Mouse (Mus musculus): Measurements from ENCODE around the gene Fbxl13. TPM values are rescaled to one million over a fixed set of nuclear protein-coding genes. Genes with fewer than 3 reads are reported as not detected.

Fbxl13 gene
- 0.59 and 0.69 TPM in 2 replicates for polyA plus RNA-seq (2012; rRNA removed)

DNA sequence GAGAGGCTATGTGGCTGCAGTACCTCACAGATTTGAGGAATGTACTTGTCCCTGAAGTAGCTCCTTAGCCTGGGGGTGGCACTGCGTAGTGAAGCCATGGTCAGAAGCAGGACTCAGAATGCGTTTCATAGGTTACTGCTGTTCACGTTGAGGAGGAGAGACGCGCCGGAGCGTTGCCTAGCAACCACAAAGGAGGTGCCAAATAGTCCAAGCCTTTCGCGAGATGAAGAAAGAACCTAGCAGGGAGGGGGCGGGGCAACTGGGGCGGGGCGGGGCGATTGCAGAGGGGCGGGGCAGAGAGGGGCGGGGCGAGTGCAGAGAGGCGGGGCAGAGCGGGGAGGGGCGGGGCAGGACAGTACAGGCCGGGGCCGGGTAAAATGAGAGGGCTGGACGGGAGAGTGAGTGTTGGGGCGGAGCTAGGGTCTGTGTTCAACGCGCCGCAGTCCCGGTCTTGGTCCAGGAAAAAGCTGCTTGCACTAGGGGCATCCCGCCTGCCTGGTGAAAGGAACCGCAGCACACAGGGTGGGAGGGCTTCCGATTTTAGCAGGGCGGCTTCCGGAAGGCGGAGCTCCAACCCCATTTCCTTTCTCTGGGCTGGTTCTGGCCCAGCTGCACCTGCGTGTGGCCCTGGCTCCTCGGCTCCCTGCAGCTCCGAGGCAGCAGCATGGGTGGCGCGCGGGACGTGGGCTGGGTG is at the start of gene Fbxl13, which contains the start of gene Armc10:
Gene Fbxl13, minus strand, starts transcription at position 196 of the 694 bp plus-strand sequence.
Gene Armc10, plus strand, starts transcription at position 375 of the 694 bp plus-strand sequence.
- no peak for DNase-seq (ENCODE audit: low read depth)

DNA sequence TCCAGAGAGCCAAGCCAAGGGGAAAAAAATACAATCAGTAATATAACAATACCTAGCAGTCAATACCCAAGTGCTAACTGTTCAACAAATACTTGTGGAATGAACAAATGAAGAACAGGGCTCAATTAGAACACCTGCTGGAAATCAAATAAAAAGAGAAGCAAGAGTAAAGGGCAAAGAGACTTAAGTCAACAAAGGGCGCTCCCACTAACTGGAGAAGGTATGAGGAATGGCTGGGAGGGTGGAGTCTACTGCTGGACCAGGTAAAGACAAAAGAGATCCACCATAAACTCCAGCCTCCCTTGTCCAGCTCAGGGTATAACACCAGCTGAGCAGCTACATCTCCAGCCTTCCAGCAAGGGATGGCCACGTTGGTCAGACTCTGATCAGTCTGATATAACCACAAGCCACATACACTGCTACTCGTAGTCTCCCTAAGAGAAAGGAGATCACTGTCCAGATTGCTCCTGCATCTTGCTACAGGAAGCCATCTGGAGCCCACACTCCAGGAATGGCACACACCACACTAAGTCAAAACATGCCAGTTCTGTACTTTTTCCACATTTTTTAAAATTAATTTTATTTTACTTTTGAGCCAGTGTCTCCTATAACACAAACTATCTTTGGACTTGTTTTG is 49.5 kb upstream of the Fbxl13 start:
- no peak for DNase-seq (ENCODE audit: low read depth)

DNA sequence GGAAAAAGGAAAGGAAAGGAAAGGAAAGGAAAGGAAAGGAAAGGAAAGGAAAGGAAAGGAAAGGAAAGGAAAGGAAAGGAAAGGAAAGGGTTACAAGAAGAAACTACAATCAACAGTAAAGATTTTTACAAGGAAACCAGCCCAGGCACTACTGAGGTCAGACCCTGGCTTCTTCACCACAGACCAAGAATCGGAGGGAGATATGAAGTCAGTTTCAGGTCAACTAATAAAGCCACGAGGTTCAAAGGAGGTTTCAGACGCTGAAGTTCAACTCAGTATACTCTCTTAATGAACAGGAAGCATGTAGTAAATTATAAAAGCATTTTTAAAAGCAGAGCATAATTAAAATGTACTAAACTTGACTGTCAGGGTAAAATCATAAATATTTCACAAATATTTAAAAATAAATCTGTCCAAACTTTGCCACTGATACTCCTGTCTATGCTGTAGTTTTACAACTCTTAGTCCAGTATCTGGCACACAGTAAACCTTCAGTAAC is 48.0 kb upstream of the Fbxl13 start:
- DNase-seq (ENCODE audit: low read depth) = no peak

DNA sequence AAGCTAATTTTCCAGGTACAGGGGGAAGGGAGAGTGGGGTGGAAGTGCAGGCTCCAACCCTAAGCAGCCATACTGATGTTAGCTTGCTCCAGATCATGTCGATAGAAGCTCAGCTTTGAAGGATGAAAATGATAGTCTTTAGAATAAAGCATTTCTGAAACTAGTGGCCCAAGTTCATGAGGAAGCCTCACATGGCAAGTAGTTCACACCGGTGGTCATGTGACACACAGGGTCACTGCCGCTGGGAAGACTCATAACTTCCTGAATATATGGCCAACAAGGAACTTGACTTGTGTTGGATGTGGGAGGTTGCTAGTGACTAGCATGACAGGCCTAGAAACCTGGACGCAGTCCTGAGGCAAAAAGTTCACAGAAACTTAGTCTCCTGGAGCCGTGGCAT is 46.8 kb upstream of the Fbxl13 start:
- no peak for DNase-seq (ENCODE audit: low read depth)

DNA sequence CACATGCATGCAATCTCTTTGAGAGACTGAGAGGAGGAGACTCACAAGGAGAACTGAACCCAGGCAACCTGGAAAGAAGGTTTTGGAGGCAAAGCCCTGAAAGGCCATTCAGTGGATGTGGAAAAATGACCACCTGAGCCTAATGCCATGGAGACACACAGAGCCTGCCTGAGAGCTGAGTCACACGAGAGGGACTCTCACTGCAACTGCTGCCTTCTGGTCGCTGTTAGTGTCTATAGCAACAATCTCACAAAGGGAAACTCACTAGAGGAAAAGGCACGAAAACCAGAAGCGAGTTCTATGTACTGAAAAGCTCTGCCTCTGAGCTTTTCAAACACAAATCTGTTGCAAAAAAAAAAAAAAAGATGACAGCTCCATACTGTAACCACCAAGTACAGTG is 41.6 kb upstream of the Fbxl13 start:
- no peak for DNase-seq (ENCODE audit: low read depth)

GRCm38 (mm10) chr5:21685001-21685400 is 39.6 kb upstream of the Fbxl13 start:
- DNase-seq (ENCODE audit: low read depth) = no peak

DNA sequence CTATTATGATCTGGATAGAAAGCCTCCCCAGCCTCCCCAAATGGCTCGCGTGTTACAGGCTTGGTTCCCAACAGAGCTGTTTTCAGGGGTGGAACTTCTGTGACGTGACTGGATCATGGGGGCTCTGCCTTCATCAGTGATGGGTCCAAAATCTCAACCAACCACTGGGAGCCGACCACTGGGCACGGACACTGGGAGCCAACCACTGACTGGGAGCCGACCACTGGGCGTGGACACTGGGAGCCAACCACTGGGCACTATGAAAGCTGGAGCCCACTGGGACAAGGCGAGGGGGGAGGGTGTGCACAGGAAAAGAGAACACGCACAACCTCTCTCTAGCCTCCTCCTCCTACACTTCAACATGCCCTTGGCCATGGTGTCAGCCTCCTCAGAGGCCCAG is 38.4 kb upstream of the Fbxl13 start:
- no peak for DNase-seq (ENCODE audit: low read depth)

DNA sequence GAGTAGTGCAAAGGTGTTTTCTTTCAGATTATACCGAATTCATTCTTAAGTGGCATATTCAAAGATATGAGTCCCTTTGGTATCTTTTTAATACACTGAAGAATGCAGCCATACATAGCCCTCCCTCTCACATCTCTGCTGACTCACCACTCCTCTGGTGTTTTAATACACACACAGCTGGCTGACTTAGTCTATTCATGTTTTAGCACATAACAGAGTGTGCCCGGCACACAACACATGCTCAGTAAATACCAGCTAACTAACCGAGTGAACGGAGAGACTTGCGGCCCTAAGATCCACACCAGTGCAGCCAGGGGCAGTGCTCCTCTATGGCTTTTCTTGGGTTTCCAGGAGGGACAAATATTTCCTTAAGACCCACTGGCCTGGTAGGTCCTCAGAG is 35.5 kb upstream of the Fbxl13 start:
- DNase-seq (ENCODE audit: low read depth) = no peak

GRCm38 (mm10) chr5:21680029-21680428 is 34.6 kb upstream of the Fbxl13 start:
- DNase-seq (ENCODE audit: low read depth) = no peak

GRCm38 (mm10) chr5:21678363-21678762 is 32.9 kb upstream of the Fbxl13 start:
- DNase-seq (ENCODE audit: low read depth) = no peak

DNA sequence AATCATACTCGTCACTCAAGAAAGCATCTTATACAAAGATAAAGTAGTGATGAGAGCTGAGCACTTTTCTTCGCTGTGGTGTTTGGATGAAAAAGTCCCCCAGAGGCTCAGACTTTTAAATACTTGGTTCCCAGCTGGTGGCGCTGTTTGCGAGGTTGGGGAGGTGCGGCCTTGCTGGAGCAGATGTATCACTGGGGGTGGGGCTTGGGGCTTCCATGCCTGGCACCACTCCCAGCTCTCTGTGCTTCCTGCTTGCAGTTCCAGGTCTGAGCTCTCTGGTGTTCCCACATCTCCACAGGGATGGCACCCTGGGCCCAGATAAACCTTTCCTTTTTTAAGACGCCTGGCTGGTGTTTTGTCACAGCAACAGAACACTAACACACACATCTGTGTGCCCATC is 32.5 kb upstream of the Fbxl13 start:
- DNase-seq (ENCODE audit: low read depth) = no peak

DNA sequence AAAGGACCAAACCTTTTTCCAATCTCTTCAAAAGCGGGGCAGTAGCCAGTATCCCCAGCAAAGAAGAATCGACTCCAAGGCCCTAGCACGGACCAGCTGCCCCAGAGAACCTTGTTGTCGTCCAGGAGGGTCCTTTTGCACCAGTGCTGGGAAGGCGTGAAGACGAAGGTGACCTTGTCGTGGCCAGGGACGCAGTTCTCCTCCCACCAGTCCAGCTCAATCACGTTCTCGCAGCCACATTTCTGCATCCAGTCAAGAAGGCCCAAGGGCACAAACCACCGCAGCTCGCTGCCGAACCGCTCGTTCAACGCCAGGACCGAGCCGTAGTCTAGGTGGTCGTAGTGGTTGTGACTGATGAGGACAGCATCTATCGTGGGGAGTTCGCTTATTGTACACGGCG is 30.1 kb upstream of the Fbxl13 start:
- DNase-seq (ENCODE audit: low read depth) = no peak

GRCm38 (mm10) chr5:21675019-21675418 is 29.6 kb upstream of the Fbxl13 start:
- no peak for DNase-seq (ENCODE audit: low read depth)

- DNase-seq (ENCODE audit: low read depth) = no peak
Measured at GRCm38 (mm10) chr5:21673742-21674141, 28.3 kb upstream of the Fbxl13 start.

DNA sequence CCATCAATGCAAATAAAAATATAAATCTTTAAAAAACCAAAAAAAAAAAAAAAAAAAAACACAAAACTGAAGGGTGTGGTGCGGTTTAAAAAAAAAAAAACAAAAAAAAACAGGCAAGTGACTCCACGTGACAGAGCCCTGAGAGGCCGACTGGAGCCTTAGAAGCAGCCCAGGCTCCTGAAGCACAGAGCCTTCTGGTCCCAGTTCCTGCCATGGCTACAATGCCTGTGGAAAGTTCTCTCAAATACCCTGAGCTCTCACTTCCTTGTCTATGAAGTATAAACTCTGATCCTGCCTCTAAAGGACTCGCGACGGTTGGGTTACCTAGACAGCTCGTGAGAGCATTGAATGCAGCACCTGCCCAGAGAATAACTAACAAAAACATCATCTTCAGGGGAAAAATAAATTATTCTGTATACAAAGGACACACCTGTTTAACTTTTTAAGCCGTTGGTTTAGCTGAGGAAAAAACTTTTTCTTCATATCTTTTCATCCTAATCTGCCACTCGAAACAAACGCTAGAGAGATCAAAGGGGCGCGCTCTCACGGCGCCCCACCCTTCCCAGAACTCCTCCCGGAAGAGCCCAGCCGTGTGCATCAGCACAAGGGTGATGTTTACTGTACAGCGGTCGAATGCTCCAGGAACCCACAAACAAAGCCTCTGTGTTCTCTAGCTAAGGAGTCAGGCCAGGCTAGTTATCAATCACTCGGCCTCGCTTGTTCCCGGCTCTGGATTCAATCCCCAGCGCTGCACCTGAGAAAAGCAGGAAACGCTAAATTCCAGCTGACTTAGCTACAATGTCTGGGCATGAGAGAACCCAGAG is 27.6 kb upstream of the Fbxl13 start:
- no peak for DNase-seq (ENCODE audit: low read depth)

DNA sequence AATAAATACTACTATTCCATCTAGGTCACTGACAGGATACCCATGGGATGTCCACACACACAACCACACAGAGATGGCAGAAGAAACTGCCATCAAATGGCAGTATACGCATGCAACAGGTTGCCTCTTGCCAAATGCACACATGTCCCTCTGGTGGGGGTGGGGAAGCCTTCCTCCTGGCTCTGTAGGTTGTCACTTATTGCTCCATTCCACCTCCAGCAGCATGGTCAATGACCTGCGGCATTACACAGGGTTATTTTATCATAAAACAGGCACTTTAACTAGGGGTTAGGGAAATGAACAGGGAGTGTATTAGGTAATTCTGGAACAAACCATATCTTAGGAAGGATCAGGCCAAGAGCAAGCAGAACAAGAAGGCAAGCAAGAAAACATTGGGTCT is 23.9 kb upstream of the Fbxl13 start:
- DNase-seq (ENCODE audit: low read depth) = no peak

DNA sequence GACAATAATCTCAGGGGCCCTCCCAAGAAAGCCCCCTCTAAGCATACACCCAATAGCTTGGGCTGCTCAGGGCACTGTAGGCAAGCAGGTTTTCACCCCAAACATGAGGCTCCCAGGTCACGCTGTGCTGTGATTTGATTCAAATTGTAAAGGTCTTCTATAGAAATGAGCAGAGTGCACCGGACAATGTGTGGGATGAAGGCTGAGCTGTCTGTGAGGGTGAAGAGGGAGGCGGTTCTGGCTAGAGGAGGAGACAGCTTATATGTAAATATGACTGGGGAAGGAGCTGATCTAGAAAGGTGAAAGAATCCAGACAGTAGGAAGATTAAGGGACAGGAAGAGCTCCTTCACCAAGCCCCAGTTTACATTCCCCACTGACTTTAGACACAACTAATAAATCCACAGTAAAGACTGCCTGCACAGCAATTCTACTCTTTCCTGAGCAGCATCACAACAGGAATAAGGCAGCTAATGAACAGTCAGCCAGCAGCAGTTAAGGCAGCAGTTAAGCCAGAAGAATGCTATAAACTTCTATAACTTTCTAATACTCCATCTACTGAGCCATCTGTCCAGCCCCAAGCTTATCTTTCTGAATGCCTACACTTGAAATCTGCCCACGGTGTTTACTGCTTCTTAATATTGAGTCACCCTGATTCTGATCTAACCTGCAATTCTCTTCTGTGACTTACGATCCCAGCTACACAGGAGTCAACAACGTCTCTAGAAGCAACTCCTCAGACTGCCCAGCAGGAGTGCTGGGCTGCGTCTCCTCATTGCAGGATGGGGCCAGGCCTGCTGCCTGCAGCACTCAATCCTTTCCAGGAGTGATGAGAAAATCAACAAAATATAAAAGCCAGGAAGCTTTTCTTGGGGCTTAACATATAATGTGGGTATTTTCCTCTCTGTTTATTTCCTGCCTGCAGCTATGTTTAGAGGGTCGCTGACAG is 22.0 kb upstream of the Fbxl13 start:
- no peak for DNase-seq (ENCODE audit: low read depth)

GRCm38 (mm10) chr5:21663081-21663480 is 17.6 kb upstream of the Fbxl13 start:
- DNase-seq (ENCODE audit: low read depth) = no peak

DNA sequence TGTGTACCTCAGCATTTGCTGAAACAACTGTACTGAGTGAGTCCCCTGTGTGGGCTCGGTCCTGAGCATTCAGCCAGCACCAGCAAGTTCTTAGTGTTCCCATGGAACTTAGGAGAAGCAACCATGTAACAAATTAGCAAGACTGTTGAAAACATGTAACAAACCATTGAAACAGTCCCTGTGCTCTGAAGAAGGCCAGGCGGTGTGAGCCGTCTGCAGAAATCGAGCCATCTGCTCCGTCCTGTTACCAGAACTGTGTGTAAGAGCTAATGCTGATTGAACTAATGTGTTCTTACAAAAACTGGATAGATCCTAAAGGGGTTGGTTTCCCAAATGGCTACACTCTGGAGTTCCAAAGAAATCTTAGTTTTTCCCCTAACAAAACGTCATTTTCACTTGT is 15.4 kb upstream of the Fbxl13 start:
- no peak for DNase-seq (ENCODE audit: low read depth)

DNA sequence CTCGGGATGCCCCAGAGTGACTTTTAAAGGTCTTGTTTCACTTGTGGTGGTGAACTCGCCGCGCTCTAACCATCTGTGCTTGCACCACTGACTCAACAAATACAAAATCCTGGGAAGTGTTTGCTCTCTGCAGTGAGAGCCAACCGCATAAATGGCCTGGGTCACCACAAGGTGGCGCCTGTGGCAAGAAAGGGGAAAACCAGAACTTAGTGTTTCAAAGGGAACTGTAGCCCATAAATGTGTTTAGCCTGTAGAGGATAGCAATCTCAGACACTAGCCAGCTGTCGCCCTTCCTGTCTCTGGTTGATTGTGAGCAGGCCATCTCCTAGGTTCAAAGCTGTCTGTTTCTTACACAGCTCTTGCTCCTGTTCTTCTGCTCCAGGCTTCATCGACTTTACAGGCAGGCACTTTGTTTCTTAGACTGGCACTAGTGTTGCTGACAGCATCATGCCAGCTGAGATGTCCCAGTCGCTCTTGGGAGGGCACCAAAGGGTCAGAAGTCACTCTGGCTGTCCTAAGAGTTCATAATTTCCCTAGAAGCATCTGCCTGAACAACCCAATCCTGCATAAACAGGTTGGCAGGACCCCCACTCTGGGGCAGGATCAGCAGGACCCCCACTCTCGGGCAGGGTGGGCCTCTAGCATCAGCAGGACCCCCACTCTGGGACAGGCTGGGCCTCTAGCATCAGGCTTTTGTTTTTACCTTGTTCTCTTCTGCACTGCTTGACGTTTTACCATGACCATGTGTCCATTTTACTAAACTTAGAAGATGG is 13.4 kb upstream of the Fbxl13 start:
- DNase-seq (ENCODE audit: low read depth) = no peak

DNA sequence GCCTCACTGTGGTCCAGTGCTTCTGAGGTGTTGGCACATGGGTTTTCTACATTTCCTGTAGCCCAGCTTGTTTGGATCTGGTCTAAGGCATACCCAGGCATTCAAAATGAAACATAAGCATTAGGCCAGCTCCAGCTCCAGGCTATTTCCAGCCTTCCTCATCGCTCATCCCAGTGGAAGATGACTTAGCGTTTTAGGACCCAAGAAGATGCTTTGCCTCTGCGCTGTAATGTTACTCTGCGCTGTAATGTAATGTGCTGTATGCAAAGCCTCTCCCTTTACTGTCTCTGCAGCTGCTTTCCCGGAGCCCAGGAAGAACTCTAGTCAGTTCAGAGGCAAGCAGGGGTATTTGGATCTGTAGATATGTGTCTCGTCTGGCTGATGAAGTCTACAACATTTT is 12.6 kb upstream of the Fbxl13 start:
- no peak for DNase-seq (ENCODE audit: low read depth)
